Mouse (Mus musculus): ENCODE measurements around the gene Gm30191. TPM values are rescaled to one million over a fixed set of nuclear protein-coding genes. Genes with fewer than 3 reads are reported as not detected.
"Not testable (repeated sequence)": the region's sequence is repeated elsewhere in the genome, so short reads cannot be mapped to it uniquely, and the experiment has no call there.

Gene Gm30191
- total RNA-seq, 2 experiments from 2014 or later, result not detected

DNA sequence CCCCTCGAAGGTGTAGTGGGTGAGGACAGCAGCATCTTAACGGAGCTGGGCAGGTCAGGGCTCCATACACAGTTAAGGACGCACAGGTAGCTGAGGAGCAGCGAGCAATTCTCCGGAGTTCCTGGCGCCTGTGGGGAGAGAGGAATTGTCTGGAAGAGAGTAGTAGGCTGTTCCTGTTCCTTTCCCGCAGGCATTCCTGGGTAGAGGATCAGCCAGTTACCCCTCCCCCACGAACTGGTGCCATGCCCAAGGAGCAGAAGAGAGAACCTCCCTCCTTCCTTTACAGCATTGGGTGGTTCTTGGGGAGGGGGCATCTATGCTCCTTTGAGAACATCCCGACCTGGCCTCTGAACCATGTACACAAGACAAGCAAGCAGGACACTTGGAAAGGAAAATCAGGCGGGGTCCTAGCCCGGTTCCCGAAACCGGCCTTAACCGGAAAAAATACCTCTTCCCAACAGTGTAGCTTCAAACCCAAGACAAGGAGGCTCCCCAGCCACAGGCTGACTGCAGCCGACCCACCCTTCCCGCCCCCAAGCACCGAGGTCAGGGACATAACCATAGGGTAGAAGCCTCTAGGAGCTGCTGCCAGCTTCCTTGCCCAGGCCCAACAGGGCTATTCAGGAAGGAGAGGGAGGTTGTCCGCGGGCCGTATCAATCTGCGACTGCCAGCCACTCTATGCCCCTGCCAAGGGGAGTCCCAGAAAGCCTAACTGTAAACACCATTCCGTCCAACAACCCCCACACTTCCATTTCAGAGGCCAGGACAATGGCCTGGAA, 5.6 kb downstream of the Gm30191 start:
- peak; percentile 60 for DNase-seq

DNA sequence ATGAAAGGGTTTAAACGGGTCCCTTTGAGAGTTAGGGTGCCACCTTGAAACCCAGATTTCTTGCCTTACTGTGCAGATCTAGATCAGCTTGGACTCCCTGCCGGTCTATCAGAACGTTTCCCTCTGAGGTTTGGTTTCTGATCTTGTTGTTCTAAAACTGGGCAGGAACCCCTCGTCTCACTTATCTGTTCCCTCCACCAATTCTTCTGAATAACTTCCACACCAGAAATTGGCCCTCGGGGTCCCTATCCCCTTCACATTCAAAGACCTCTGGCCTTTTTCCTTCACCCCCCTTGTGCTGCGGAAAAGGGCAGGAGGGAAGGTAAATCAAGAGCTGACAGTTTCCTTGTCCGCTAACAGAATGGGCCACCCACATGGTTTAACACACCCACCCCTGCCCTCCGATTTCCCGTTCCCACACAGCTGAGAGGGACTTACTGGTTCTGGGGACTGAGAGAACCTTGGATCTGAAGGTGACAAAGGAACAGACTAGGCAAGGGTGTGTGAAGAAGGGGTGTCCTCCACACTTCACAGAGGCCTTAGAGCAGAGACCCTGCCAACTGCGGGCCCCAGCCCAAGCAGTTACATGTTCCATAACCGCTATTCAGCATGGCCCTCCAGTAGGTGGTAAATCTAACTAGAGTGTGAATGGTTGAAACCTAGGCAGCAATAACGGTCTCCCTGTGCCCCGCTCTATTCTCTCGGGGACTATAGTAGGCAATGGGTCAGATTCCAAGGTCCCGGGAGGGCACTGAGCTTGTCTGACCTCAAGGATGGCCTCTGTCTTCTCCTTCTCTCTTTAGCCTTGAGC, 6.4 kb downstream of the Gm30191 start:
- peak; percentile 57 for DNase-seq

DNA sequence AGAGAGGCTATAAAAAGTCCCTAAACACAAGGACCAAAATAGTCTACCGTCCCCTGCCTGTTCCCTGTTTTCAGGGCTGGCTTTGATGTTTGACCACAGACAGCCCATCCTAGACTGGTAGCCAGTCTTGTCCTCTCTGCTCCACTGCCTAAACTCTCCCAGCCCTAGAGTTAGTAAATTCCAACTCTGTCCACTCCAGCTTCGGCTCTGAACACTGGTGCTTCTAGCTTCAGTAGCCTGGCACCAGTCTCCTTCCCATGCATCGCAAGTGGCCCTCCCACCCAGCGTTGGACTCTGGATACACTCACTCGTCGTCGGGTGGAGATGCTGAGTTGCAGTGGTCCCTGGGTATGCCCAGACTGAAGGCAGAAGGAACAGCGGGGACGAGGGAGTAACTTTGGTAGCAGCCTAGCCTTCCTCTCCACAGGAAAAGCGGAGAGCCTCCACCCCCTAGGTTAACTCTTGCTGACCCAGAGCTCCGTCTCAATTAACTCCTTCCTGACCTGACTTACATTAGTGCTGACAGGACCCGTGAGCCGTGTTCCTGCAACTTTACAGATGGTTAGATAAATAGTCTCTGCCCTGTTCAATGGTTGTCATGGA, 7.1 kb downstream of the Gm30191 start, which contains the start of gene Grrp1:
Gene Grrp1, minus strand, starts transcription at position 385 of the 603 bp plus-strand sequence.
- peak; percentile 50 for DNase-seq

GRCm38 (mm10) chr4:134254835-134255234, 8.1 kb downstream of the Gm30191 start:
- DNase-seq, result no peak

DNA sequence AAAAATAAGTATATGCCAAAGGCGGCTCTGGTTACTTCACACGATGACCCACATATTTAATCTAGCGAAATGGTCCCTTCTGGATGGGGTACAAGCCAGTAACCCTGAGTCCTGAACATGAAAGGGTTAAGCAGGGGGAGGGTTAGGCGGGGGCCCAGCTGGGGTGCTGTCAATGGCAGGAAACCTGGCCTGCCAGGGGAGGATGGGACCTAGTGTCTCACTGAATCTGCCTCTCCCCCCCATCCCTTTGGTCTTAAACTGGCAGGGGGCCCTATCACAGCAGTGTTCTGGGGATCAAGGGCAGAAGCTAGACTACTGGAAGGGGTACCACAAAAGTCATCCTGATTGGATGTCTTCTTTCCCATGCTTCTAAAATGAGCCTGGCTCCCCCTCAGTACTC, 9.1 kb downstream of the Gm30191 start:
- DNase-seq, result no peak

DNA sequence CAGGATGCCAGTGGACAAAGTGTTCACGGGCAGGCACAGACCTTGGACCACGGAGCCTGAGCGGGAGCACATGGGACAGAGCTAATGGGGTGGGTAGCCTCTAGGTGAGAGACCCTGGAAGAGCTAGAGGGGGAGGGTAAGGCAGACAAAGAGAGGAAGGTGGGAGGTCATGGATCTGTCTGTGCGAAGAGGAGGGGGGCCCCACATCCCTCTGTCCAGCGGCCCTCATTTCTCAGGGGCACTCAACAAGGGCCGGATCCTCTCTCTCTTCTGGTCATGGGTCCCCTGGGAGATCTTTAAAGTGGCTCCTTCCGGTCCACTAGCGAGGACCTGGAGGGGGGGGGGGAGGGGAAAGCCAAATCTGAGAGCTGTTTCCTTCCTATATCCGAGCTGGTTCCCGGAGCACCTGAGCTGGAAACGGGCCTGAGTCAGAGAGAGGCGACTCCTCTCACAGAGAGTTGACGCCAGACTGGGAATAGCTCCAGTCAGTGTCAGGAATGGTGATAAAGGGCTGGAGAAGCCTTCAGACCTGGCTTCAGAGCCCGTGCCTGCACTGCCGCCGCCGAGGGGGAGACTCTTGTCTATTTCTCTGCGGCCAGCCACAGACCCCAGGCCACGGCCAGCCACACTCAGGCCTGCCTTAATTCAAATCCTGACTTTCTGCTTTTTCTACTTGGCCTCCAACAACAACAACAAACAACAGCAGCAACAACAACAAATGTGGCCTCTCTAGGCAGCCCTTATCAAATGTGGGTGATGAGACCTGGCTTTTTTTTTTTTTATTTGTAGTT, 9.9 kb downstream of the Gm30191 start:
- DNase-seq, result no peak

- no peak for DNase-seq
These were observed 10.7 kb downstream of the Gm30191 start for GRCm38 (mm10) chr4:134257198-134258009.

- no peak for DNase-seq
These were observed 11.6 kb downstream of the Gm30191 start for GRCm38 (mm10) chr4:134258354-134258753.

DNA sequence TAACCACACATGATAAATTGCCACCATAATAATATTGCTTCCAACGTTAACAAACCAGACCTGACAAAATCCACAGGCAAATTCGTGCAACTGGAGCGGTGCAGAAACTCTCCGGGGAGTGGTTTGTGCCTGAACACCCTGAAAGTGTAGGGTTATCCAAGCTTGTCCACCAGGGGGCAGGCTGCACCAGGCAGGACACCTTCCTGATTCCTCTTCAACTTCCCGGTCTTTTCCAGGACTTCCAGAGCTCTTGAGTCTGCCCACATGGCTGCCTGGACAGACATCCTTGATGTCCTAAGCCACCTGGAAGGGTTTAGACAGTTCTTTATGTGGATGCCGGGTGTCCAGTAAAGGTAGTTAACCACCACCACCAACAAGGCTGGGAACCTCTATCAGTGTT, 16.5 kb downstream of the Gm30191 start:
- DNase-seq, result peak; percentile 85

DNA sequence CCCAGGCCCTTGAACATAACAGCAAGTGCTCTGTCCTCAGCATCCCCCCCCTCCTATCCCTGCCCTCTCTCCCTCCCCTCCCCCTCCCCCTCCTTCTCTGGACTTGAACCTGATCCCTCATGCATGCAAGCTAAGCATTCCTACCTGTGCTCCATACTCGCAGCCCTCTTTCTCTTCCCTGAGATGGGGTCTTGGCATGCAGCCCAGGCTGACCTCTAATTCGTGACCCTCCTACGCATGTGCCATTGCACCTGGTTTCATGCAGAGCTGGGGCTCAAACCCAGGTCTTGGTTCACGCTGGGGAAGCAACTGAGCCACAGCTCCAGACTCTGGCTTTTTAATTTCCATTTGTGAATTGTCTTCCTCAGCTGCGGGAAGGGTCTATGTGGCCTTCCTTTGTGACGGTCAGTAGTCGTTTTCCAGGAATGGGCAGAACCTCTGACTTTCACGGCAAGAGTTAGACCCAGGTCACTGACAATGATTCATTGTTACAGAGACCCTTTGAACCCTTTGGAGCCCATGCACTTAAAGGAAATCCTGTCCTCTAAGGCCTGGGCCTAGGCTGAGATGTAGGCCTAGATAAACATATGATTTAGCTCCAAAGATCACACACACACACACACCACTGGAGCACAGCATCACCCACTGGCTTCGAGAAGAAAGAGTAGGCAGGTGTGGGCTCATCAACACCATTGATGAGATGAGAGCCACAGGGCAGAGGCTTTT, 19.3 kb downstream of the Gm30191 start:
- DNase-seq, result no peak

DNA sequence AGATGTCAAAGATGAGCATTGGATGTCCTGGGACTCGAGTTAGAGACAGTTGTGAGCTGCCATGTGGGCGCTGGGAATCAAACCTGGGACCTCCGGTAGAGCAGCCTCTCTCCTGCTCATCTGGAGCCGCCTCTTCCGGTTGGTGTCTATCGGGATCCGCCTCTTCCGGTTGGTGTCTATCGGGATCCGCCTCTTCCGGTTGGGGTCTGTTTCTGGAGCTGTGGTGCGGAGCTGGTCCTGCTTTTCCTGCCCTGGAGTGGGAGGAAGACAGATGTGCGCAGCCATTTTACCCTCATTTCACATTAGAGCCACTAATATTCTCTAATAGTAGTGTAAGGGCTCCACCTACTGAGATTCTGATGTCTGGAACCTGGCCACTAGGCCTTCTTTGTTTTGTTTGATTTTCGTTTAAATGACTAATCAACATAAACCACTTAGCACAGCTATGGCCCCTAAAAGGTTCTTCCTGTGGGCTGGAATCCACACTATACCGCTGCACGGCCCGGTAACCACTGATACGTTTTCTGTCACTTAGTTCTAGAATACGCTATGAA, 21.4 kb downstream of the Gm30191 start:
- DNase-seq, result no peak

DNA sequence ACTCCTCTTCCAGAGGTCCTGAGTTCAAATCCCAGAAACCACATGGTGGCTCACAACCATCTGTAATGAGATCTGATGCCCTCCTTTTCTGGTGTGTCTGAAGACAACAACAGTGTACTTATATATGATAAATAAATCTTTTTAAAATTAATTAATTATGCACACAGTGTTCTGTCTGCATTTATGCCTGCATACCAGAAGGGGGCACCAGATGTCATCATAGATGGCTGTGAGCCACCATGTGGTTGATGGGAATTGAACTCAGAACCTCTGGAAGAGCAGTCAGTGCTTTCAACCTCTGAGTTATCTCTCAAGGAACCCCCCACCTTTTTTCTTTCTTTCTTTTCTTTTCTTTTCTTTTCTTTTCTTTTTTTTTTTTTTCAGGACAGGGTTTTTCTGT, 22.9 kb downstream of the Gm30191 start:
- DNase-seq, result not testable (repeated sequence)

- DNase-seq, result no peak
These were observed 25.2 kb downstream of the Gm30191 start for GRCm38 (mm10) chr4:134271979-134272378.

DNA sequence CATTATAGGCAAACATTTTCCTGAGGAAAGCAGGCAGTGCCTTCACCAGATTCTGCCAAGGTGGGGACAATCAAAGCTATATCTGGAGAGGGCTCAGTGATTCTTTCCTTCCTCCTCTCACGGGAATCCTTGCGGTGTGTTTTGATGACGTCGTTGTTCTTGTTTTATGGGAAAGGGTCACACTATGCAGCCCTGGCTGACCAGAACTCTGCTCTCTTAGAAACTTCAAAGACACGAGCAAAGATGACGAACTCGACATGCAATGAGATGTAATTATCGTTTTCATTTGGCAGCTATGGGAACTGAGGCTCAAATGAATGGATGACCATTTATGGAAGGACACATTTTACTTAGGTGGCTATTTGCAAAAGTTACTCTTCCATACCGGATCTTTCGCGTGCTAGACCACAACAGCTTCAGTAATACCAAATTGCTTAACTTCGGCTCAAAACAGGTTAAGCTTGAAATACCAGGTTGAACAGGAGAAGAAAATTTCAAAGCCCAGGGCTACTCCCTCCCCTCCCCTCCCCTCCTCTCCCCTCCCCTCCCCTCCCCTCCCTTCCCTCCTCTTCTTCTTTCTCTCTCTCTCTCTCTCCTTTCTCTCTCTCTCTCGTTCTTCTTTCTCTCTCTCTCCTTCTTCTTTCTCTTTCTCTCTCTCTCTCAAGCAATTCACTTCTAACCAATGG, 26.1 kb downstream of the Gm30191 start:
- no peak for DNase-seq

DNA sequence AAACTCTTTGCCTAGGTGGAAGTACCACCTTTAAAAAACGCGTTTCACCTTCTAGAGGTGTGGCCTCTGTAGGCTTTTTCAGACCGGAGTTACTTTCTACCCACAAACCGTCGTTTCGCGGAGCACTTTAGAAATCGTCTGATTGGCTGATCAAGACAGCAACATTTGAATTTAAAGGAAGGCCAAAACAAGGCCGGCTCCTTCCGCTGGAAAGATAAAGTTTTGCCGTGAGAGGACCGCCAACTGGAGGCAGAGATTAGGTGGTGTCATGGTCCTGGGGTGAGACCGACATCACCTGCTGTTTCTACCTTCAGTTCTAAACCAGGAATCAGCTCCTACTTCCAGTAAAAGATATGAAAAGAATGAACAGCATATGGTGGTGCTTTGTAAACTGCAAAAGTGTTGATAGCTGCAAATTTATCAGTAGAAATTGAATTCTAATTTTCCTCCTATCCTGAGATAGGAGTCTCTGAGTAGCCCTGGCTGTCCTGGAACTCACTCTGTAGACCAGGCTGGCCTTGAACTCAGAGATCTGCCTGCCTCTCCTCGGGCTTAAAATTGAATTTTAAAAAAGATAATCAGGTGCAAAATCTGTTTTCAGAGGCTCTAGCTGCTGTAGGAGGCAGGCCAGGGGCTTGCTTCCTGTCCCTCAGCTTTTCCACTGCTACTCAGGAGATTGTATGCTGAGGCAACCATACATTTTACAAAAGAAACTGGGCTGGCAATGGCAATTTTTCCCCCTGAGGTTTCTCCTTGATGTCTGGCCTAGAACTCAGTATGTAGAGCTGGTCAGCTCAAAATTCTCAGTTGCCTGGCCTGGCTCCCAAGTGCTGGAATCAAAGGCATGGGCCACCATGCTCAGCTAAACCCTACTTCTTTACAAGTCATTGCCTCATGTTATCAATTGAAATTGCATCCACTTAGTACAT, 26.9 kb downstream of the Gm30191 start:
- peak; percentile 33 for DNase-seq

DNA sequence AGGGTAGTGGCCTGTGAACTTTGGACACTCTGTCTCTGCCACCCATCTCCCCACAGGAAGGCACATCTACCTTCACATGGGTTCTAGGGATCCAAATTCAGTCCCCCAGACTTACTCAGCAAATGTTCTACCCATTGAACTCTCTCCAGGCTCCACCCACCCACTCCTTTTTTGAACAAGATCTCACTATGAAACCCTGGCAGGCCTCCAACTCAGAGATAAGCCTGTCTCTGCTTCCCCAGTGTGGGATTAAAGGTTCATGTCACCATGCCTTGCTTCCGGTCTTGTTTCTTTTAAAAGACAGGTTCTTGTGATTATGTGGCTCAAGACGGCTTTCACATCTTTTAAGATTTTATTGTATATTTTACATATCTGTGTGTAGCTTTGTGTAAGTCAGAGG, 38.2 kb downstream of the Gm30191 start:
- no peak for DNase-seq

- no peak for DNase-seq
These were observed 39.8 kb downstream of the Gm30191 start for GRCm38 (mm10) chr4:134286226-134287167.

Measured in adrenal gland, postnatal 10 days (tissue).